Mouse (Mus musculus): Measurements from ENCODE around the gene Rph3a. TPM values are rescaled to one million over a fixed set of nuclear protein-coding genes. Genes with fewer than 3 reads are reported as not detected.
"Not testable (repeated sequence)": the region's sequence is repeated elsewhere in the genome, so short reads cannot be mapped to it uniquely, and the experiment has no call there.

Gene Rph3a
- polyA plus RNA-seq, 1 experiment from 2014 or later: 0.10 TPM

DNA sequence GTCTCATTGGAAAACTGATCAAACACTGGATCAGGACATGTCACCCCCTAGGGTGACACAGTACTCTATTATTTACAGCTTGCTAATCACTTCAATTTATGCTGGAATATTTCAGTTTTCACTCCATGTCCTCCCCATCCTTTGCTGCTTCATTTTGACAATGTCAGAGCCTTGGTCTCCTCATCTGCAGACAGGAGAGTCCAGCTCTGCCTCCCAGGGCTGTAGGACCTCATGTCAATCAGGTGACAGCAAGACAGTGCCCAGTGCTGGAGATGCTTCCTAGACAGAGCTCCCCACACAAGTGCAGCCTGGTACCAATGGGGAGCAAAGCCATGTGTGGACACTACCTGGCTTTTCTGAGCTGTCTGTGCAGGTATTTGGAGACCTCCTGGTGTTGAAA lies 111.2 kb downstream of the Rph3a start:
- Histone ChIP-seq H3K4me3 (no peak overlapping the region), H3K9me3 (replicated peaks) (no peaks in the 10 kb centered on the region; the same call in 1 of the 2 replicates), H3K36me3 (no peaks in the 10 kb centered on the region), H3K4me1 (no peaks in the 10 kb centered on the region), H3K27me3 (ENCODE audit: low read depth, poor library complexity, severe bottlenecking) (no peaks in the 10 kb centered on the region), H3K27ac (replicated peaks) (no peak overlapping the region)
- no peak for DNase-seq (ENCODE audit: low spot score)

DNA sequence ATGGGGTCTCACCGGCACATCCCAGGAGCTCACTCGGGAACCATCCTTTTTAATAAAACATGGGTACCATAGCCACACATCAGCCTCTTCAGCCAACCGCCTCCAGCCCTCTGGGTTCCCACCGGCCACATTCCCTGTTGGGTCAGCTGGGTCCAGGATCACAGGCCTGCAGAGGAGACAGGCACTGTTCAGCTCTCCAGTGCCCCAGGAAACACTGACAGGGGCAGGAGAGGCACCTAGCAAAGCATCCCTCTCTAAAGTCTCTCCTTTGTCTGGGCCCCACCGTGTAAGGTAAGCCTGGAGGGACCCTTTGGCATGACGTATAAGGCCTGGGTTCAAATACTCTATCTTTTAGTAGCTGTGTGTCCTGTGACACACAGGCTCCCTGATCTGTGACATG lies 111.6 kb downstream of the Rph3a start:
- no peak overlapping the region for H3K27ac ChIP-seq (replicated peaks)
- no peak for DNase-seq (ENCODE audit: low spot score)
- no peaks in the 10 kb centered on the region; the same call in 1 of the 2 replicates for H3K9me3 ChIP-seq (replicated peaks)
- H3K36me3 ChIP-seq: no peaks in the 10 kb centered on the region
- no peaks in the 10 kb centered on the region for H3K27me3 ChIP-seq (ENCODE audit: low read depth, poor library complexity, severe bottlenecking)
- H3K4me1 ChIP-seq: no peaks in the 10 kb centered on the region
- 85% methylated on average over 6 of the region's 6 CpGs for WGBS
- H3K4me3 ChIP-seq: no peak overlapping the region

DNA sequence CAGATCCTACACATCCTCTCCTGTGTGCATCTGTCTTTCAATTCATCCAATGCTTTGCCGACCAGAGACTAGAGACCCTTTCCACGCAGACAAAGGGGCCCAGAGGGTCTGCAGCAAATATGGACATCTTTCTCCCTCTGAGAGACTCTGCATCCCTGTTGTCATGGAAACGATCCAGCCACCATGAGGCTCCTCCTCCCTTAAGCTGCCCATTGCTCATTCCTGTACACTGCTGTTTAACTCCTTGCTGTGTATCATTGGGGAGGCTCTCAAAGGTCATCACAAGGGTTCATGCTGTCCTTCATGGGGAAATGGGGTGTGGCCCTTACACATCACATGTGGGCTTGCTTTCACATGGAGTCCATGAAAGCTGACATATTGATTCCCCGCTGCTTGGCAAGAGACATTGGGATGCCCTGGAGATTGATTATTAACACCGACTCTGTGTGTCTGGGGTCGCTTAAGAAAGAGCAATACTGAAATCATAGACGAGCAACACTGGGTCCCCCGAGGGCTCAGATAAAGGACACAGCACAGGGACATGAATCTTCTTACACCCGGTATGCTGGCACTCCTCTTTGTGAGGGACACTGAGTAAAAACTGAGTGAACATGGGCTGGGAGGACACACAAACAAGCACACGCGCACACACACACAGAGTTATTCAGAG lies 114.5 kb downstream of the Rph3a start:
- 93% methylated on average over 11 of the region's 11 CpGs for WGBS
- H3K27me3 ChIP-seq (ENCODE audit: low read depth, poor library complexity, severe bottlenecking): no peaks in the 10 kb centered on the region
- no peak overlapping the region for H3K27ac ChIP-seq (replicated peaks)
- no peaks in the 10 kb centered on the region for H3K9me3 ChIP-seq (replicated peaks)
- no peak for DNase-seq (ENCODE audit: low spot score)
- H3K4me3 ChIP-seq: no peak overlapping the region
- no peaks in the 10 kb centered on the region for H3K36me3 ChIP-seq
- no peaks in the 10 kb centered on the region for H3K4me1 ChIP-seq

DNA sequence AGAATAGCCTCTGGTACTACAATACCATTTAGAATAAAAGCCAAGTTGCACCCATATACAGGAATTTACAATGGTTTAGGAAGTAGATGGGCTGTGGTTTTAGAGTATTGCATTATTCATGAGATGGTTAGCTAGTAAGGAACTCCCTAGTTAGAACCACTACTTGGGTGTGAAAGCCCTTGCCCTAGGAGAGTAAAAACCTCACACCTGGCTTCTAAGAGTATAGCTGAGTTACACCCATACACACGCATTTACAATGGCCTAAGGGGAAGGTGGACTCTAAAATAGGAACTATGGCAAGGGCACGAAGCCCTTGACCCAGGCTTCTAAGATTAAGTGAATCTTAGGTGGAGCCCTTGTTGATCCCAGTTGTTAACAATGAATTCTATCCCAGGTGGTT lies 115.2 kb downstream of the Rph3a start:
- not testable (repeated sequence) for H3K27me3 ChIP-seq (ENCODE audit: low read depth, poor library complexity, severe bottlenecking); H3K27ac ChIP-seq (replicated peaks); H3K4me1 ChIP-seq; H3K36me3 ChIP-seq; H3K9me3 ChIP-seq (replicated peaks); H3K4me3 ChIP-seq; DNase-seq (ENCODE audit: low spot score)
- WGBS: 84% methylated on average over 2 of the region's 2 CpGs

DNA sequence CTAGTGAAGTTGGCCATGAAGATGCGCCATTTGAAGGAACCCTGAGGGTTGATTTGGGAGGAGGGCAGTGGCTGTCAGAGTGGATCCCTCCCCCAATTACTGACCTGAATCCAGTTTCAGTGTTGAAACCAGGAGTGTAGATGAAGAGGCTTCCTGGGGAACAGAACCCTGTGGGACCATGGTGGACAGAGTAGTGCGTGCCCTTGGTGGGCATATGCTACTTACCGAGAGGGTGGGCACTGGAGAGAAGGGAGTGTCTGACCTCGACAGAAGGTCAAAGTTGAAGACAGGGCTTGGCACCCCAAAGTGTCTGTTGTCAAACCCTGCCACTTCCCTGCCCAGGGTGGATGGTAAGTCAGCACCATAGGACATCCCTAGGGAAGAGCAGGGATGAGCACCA lies 116.0 kb downstream of the Rph3a start:
- H3K27ac ChIP-seq (replicated peaks); H3K4me3 ChIP-seq; H3K4me1 ChIP-seq; H3K27me3 ChIP-seq (ENCODE audit: low read depth, poor library complexity, severe bottlenecking); H3K36me3 ChIP-seq; H3K9me3 ChIP-seq (replicated peaks); DNase-seq (ENCODE audit: low spot score): not testable (repeated sequence)
- 92% methylated on average over 4 of the region's 4 CpGs for WGBS

DNA sequence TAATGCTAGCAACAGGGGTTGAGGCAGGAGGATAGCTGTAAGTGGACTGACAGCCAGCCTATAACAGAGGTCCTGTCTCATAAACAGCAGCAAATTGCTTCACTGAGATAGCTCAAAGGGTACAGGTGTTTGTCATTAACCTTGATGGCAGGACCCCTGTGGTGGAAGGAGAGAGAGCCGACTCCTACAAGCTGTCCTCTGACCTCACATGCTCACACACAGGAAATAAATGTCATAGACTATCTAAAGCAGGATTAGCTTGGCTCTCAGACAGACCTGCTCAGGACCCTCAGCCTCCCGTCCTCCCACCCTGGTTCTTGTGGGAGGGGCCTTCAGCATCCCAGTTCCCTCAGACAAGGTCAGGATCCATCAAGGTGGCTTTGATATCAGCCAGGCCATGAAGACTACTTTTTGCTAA lies 117.6 kb downstream of the Rph3a start:
- Histone ChIP-seq H3K27ac (replicated peaks) (no peak overlapping the region), H3K4me3 (no peak overlapping the region)
- WGBS: 79% methylated on average over 2 of the region's 2 CpGs

DNA sequence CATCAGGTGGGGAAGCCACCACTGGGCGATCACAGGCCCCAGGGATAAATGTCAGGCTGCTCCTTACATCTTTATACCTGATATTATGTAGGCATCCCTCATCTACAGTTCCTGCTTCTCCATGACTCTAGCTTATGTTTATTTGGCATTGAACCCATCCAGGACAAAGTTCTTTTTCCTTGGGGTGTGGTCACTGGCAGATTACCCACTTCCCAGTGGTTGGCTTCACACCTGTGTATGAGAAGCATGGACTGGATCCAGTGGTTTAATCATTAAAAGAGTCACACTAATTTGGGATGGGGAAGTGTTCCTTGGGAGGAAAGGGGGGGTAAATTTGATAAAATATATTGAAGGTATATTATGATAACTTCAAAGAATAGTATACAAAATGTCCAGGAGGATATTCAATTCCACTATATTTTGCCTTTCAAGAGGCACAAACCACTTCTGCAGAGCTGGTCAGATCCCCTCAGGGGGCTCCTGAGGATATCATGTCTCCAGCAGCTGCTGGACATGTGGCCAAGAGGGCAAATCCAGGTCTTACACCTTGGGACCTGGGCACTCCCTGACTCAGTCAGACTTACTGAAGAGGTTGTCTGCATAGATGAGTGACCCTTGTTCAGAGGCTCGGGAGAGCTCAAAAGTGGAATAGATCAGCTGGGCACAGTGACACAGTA lies 118.2 kb downstream of the Rph3a start:
- H3K27me3 ChIP-seq (ENCODE audit: low read depth, poor library complexity, severe bottlenecking); H3K4me1 ChIP-seq; H3K36me3 ChIP-seq; H3K9me3 ChIP-seq (replicated peaks); DNase-seq (ENCODE audit: low spot score); H3K4me3 ChIP-seq; H3K27ac ChIP-seq (replicated peaks): not testable (repeated sequence)
- WGBS: 82% methylated on average over 2 of the region's 2 CpGs

More for the DNA sequence above, 117.6 kb downstream of the Rph3a start:
- Histone ChIP-seq H3K4me1 (no peaks in the 10 kb centered on the region), H3K36me3 (no peaks in the 10 kb centered on the region), H3K9me3 (replicated peaks) (no peaks in the 10 kb centered on the region), H3K27me3 (ENCODE audit: low read depth, poor library complexity, severe bottlenecking) (no peaks in the 10 kb centered on the region)
- no peak for DNase-seq (ENCODE audit: low spot score)

DNA sequence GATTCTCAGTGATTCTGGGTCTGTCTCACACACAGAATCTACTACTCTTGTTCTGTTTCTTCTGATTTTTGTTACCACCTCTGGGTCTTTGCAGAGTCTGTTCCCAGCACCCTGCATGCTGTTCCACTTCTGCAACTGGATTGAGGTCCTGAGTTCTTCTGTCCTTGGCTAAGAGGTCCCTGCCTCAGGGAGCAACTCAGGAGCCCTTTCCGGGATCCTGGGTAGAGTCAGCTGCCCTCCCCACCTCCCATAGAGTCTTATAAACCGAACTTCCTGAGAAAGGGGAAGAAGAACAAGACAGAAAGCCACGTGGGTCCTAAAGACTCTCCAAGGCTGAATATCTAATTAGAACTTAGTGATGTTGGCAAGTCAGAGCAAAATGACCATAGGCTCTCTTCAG lies 118.9 kb downstream of the Rph3a start:
- Histone ChIP-seq H3K4me1 (no peaks in the 10 kb centered on the region), H3K27me3 (ENCODE audit: low read depth, poor library complexity, severe bottlenecking) (no peaks in the 10 kb centered on the region), H3K36me3 (no peaks in the 10 kb centered on the region), H3K9me3 (replicated peaks) (no peaks in the 10 kb centered on the region), H3K27ac (replicated peaks) (no peak overlapping the region), H3K4me3 (no peak overlapping the region)
- WGBS: 61% methylated on average over 3 of the region's 3 CpGs
- DNase-seq (ENCODE audit: low spot score): no peak

Other genes starting within 250 kb of the Rph3a start
- gene Oas3, start 232.4 kb downstream of the Rph3a start, polyA plus RNA-seq (2016; fragmentation: Nextera tagmentation; extraction: Ambion mirVana): 0.02 and 0.10 TPM in 2 replicates
- gene Oas1e, start 214.6 kb downstream of the Rph3a start, polyA plus RNA-seq (2016; fragmentation: Nextera tagmentation; extraction: Ambion mirVana): 0.11 TPM in 1 of 2 replicates, not detected in the other
- 0.16 and 0.26 TPM in 2 replicates for gene Oas1c, start 197.6 kb downstream of the Rph3a start, polyA plus RNA-seq (2016; fragmentation: Nextera tagmentation; extraction: Ambion mirVana)
- gene Oas1f, start 162.7 kb downstream of the Rph3a start, polyA plus RNA-seq (2016; fragmentation: Nextera tagmentation; extraction: Ambion mirVana): not detected in 2 replicates
- gene Oas1h, start 148.7 kb downstream of the Rph3a start, polyA plus RNA-seq (2016; fragmentation: Nextera tagmentation; extraction: Ambion mirVana): not detected in 2 replicates
- not detected in 2 replicates for gene Oas1g, start 122.5 kb downstream of the Rph3a start, polyA plus RNA-seq (2016; fragmentation: Nextera tagmentation; extraction: Ambion mirVana)
- gene Oas1a, start 102.6 kb downstream of the Rph3a start, polyA plus RNA-seq (2016; fragmentation: Nextera tagmentation; extraction: Ambion mirVana): 0.36 and 0.76 TPM in 2 replicates
- gene Oas1d, start 95.6 kb downstream of the Rph3a start, polyA plus RNA-seq (2016; fragmentation: Nextera tagmentation; extraction: Ambion mirVana): not detected in 2 replicates
- 23.5 and 23.9 TPM in 2 replicates for gene Ptpn11, start 181.3 kb upstream of the Rph3a start, polyA plus RNA-seq (2016; fragmentation: Nextera tagmentation; extraction: Ambion mirVana)
- gene Rpl6, start 194.4 kb upstream of the Rph3a start, polyA plus RNA-seq (2016; fragmentation: Nextera tagmentation; extraction: Ambion mirVana): 565 and 656 TPM in 2 replicates
- gene Hectd4, start 210.1 kb upstream of the Rph3a start, polyA plus RNA-seq (2016; fragmentation: Nextera tagmentation; extraction: Ambion mirVana): 3.9 and 5.7 TPM in 2 replicates